Mouse (Mus musculus) forebrain, embryonic 10.5 days (tissue): Measurements from ENCODE around the gene Hsd3b5. TPM values are rescaled to one million over a fixed set of nuclear protein-coding genes. Genes with fewer than 3 reads are reported as not detected.

ENCODE experiments used
- polyA plus RNA-seq: library from polyadenylated mRNA; unstranded; fragments of >200 nt; fragmentation: Nextera tagmentation; extraction: Ambion mirVana; gene quantifications from 2 replicates; pipeline ENCODE4 v1.2.1, GENCODE M21; 2016

Gene Hsd3b5
- polyA plus RNA-seq, 1 experiment from 2014 or later = not detected

Other genes with a start within 250 kb of the Hsd3b5 start
- gene Zfp697, start 247.8 kb downstream of the Hsd3b5 start, polyA plus RNA-seq = 7.1 and 7.5 TPM in 2 replicates
- not detected in 2 replicates for gene Gm4450, start 173.1 kb downstream of the Hsd3b5 start, polyA plus RNA-seq
- gene Hsd3b4, start 119.7 kb downstream of the Hsd3b5 start, polyA plus RNA-seq = not detected in 2 replicates
- gene Gm10681, start 41.4 kb downstream of the Hsd3b5 start, polyA plus RNA-seq = not detected in 2 replicates
- not detected in 2 replicates for gene Hsd3b2, start 94.3 kb upstream of the Hsd3b5 start, polyA plus RNA-seq
- not detected in 2 replicates for gene Hsd3b3, start 132.9 kb upstream of the Hsd3b5 start, polyA plus RNA-seq
- gene Hsd3b6, start 184.2 kb upstream of the Hsd3b5 start, polyA plus RNA-seq = 8.2 and 12.1 TPM in 2 replicates
- gene Hsd3b1, start 229.5 kb upstream of the Hsd3b5 start, polyA plus RNA-seq = 0.09 and 0.27 TPM in 2 replicates